Mouse (Mus musculus) embryonic fibroblast, embryonic 13.5 days (primary cell): ENCODE data around the gene Caly. TPM values are rescaled to one million over a fixed set of nuclear protein-coding genes. Genes with fewer than 3 reads are reported as not detected.

Experiments used
- H3K27ac ChIP-seq: 2 replicates; pipeline ENCODE4 v1.5.1; 2012; ENCODE audit warnings: low read length, control low read depth, inconsistent platforms; ENCODE audit not compliant: insufficient read depth
- H3K4me1 ChIP-seq: 2 replicates; pipeline ENCODE4 v1.6.1; 2011; ENCODE audit warnings: low read length; ENCODE audit not compliant: control insufficient read depth, insufficient read depth
- H3K4me3 ChIP-seq: 2 replicates; pipeline ENCODE4 v1.5.1; 2011; ENCODE audit warnings: mild to moderate bottlenecking, control low read depth, low read length; ENCODE audit not compliant: insufficient read depth
- CTCF ChIP-seq: IDR thresholded peaks from 2 replicates; pipeline ENCODE4 v1.5.1; 2011; ENCODE audit warnings: mild to moderate bottlenecking, control low read depth, low read length, moderate library complexity, borderline replicate concordance; ENCODE audit not compliant: insufficient read depth
- POLR2A ChIP-seq: IDR thresholded peaks from 2 replicates; pipeline ENCODE4 v1.6.1; 2011; ENCODE audit warnings: low read depth, mild to moderate bottlenecking, control low read depth, low read length, moderate library complexity
- polyA plus RNA-seq: library from polyadenylated mRNA; stranded (reverse); fragments of >200 nt; gene quantifications from 2 replicates; pipeline ENCODE4 v1.2.4, GENCODE M21; 2011; ENCODE audit warnings: low read depth; ENCODE audit not compliant: missing spikeins, insufficient read length

Caly gene
- polyA plus RNA-seq, result not detected in 2 replicates

GRCm38 (mm10) chr7:140082242-140082678 is at the start of gene Caly:
Gene Caly, minus strand, starts transcription at chr7:140082548.
- H3K4me3 ChIP-seq, result no peak within 1 kb of the TSS
- no peaks in the 10 kb centered on the region for H3K4me1 ChIP-seq
- no peak within 1 kb of the TSS for H3K27ac ChIP-seq
- peak; percentile 34; the same call in 1 of the 2 replicates for TF ChIP-seq CTCF
- TF ChIP-seq POLR2A, result no peak

DNA sequence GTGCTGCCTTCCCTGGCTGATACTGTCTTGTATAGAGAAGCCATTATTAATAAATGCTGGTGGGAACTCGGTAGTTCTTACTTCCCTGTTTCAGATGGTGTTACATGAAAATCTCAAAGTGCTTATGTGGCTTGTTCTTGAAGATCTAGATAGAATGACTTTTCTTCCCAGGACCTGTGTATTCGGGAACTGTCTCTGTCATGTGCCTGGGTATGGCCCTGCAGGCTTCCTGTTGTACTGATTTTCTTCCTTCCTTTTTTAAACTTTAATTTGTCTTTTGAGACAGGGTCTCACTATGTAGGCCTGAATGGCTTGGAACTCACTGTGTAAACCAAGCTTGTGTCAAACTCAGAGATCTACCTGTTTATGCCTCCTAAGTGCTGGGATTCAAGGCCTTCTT is 45.6 kb upstream of the Caly start:
- Histone ChIP-seq H3K4me1 (peaks cover 2% of the 10 kb centered on the region; the same call in 1 of the 2 replicates), H3K4me3 (no peak overlapping the region), H3K27ac (no peak overlapping the region)
- TF ChIP-seq POLR2A (no peak), CTCF (no peak)

DNA sequence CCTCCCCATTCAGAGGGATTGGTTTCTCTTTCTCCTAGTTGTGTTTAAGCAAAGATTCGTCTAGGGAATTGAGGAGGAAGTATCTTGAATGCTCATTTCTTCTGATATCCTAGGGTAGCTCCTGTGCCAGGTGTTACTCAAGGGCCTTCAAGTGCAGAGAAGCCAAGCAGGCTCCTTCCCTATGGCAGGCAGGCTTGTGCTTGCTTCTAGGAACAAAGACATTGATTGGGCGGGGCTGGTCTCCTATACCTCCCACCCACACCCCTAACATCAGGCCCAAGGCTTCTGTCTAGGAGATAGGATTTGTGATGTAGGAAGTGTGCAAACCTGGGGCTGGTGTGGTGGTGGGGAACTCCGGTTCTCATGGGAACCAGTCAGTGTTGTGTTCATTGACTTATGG is 44.6 kb upstream of the Caly start:
- H3K4me3 ChIP-seq, result no peak overlapping the region
- H3K27ac ChIP-seq, result no peak overlapping the region
- H3K4me1 ChIP-seq, result peaks cover 2% of the 10 kb centered on the region; the same call in 1 of the 2 replicates
- no peak for TF ChIP-seq CTCF
- no peak for TF ChIP-seq POLR2A

- Histone ChIP-seq H3K4me3 (peak overlapping the region; percentile 65), H3K4me1 (peaks cover 2% of the 10 kb centered on the region; the same call in 1 of the 2 replicates), H3K27ac (no peak overlapping the region)
- no peak for TF ChIP-seq CTCF
- no peak for TF ChIP-seq POLR2A
These were observed 43.6 kb upstream of the Caly start for GRCm38 (mm10) chr7:140126022-140126350.

- H3K4me1 ChIP-seq, result peaks cover 2% of the 10 kb centered on the region; the same call in 1 of the 2 replicates
- peak overlapping the region; percentile 65 for H3K4me3 ChIP-seq
- TF ChIP-seq POLR2A (peak; percentile 86), CTCF (no peak)
- no peak overlapping the region for H3K27ac ChIP-seq
These were observed 43.1 kb upstream of the Caly start for GRCm38 (mm10) chr7:140125278-140126021.

DNA sequence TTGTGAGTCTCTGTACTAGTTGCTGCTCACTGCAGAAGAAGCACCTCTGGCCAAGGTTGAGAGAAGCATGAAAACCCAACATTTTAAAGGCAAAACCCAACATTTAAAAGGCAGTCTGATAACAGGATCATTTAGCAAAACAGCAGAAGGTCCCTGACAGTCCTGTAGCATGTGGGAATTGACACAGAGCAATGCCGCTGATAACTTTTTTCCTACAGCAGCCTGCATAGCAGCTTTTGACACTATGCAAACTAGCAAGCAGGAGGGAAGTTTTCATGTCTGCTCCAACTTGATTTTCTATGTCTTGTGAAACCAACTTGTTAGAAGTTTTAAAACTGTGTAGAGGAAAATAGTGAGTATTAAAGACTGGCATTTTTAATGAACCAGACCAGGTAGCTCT is 42.0 kb upstream of the Caly start:
- no peak overlapping the region for H3K27ac ChIP-seq
- peaks cover 2% of the 10 kb centered on the region; the same call in 1 of the 2 replicates for H3K4me1 ChIP-seq
- H3K4me3 ChIP-seq, result no peak overlapping the region
- no peak for TF ChIP-seq POLR2A
- no peak for TF ChIP-seq CTCF

- TF ChIP-seq POLR2A (no peak), CTCF (no peak)
- no peak overlapping the region for H3K4me3 ChIP-seq
- 0 out of 2 replicates have a peak overlapping the region, but pooled peaks have one; percentile 23 for H3K27ac ChIP-seq
These were observed 40.4 kb upstream of the Caly start for GRCm38 (mm10) chr7:140122765-140123164.

GRCm38 (mm10) chr7:140121338-140121910 is 39.1 kb upstream of the Caly start:
- H3K4me1 ChIP-seq, result no peaks in the 10 kb centered on the region
- H3K27ac ChIP-seq, result no peak overlapping the region
- H3K4me3 ChIP-seq, result no peak overlapping the region
- TF ChIP-seq POLR2A, result no peak

More at GRCm38 (mm10) chr7:140122765-140123164, 40.4 kb upstream of the Caly start:
- H3K4me1 ChIP-seq, result peaks cover 2% of the 10 kb centered on the region; the same call in 1 of the 2 replicates

- no peak overlapping the region for H3K4me3 ChIP-seq
- no peaks in the 10 kb centered on the region for H3K4me1 ChIP-seq
- TF ChIP-seq CTCF (no peak), POLR2A (no peak)
- H3K27ac ChIP-seq, result no peak overlapping the region
These were observed 38.1 kb upstream of the Caly start for GRCm38 (mm10) chr7:140120484-140120883.
